Mouse (Mus musculus) CH12F3 (cell line): ENCODE data around the gene Gm5105.

Experiments used
- in situ Hi-C: fragments of 300-500 bp; cut with MboI; formaldehyde crosslinking; loops from 2 replicates; pipeline ENCODE4 v1.14.3; 2020; ENCODE audit warnings: low sequenced_read_pairs

The Gm5105 gene

DNA sequence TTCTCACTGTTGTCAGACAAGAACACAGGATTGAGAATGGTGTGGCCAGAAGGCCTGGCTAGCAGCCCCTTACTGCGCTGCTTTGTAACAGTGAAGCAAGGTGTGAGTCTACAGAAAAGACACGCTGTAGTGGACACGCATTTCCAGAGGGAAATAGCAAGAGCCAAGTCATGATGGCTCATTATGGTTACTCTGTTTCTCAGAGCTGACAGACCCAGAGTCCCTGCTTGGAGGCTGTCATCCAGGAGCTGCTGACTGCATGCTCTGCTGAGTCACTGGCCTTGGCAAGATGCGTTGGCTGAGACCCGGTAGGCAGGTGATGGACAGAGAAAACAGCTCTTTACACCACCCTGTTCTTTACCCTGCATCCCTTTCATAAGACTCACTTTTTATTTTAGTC, 37.8 kb downstream of the Gm5105 start:
- in situ Hi-C loops, result no loop called here

GRCm38 (mm10) chr3:138027575-138028362, 39.4 kb downstream of the Gm5105 start:
- in situ Hi-C loops, result no loop called here

GRCm38 (mm10) chr3:138026286-138026685, 40.9 kb downstream of the Gm5105 start:
- in situ Hi-C loops, result no loop called here

DNA sequence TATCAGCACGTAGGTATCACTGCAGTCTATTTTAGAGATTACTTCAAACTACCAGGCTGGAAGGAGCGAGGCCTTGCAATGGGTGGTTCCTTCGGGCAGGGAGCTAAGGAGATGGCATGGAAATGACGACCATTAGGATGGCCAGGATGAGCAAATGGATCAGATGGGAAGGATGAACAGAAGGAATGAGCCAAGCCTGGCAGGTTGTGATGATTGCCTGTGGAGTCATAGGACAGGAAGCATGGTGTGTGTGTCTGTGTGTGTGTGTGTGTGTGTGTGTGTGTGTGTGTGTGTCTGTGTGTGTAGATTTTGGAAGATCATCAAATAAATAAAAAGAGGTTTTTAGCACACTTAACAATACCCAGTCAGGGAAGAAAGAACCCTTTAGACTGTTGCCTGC, 44.5 kb downstream of the Gm5105 start:
- in situ Hi-C loops, result no loop called here

- in situ Hi-C loops, result no loop called here
These were observed 45.2 kb downstream of the Gm5105 start for GRCm38 (mm10) chr3:138022003-138022402.

- in situ Hi-C loops, result no loop called here
These were observed 50.4 kb downstream of the Gm5105 start for GRCm38 (mm10) chr3:138016810-138017209.

DNA sequence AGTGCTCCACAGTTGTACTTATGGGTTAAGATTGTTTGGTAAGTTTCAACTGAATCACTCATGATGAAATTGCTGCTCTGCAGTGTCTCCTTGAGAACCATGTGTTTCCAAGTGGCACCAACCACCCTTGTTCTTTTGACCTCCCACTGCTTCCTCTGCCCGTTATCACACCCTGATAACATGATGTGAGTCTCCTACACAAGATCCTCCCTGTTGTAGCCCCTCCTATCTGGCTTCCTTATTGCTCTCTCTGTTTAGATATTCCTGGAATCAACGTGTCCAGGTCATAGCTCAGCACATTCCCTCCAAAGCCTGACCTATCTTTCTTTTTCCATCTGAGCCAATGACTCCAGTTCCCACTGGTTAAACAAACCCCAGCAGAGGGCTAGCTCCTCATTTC, 52.5 kb downstream of the Gm5105 start:
- in situ Hi-C loops, result no loop called here

DNA sequence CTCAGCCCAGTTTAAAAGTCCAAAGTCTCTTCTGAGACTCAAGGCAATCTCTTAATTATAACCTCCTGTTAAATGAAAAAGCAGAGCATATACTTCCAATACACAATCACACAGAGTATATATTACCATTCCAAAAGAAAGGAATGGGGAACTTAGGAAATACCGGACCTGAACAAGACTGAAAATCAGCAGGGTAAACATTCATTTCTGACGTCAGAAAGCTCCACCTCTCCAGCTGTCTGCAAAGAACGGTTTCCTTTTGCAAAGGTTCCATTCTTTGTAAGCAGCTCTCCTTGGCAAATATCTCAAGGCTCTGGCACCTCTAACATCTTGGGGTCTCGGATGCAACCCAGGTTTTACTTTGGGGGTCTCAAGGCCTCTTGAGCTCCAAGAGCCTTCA, 54.8 kb downstream of the Gm5105 start:
- in situ Hi-C loops, result no loop called here

GRCm38 (mm10) chr3:138008152-138008551, 59.0 kb downstream of the Gm5105 start:
- in situ Hi-C loops, result no loop called here

DNA sequence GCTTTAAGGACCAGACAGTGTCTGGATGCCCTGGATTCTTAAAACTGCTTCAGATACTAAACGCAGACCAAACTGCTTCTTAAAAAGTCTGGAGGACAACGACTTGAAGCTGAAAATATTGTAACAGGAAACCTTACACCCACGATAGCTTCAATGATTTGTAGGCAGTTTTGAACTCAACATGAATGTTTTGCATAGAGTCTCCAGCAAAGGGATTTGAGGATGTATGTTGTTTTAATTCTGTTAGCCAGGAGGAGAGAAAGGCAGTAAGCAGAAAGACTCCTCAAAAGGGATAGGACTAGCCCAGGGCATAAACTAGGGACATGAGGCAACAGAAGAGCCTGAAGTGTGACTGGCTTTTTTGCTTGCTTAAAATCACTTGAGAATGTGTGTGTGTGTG, 60.3 kb downstream of the Gm5105 start:
- in situ Hi-C loops, result no loop called here

DNA sequence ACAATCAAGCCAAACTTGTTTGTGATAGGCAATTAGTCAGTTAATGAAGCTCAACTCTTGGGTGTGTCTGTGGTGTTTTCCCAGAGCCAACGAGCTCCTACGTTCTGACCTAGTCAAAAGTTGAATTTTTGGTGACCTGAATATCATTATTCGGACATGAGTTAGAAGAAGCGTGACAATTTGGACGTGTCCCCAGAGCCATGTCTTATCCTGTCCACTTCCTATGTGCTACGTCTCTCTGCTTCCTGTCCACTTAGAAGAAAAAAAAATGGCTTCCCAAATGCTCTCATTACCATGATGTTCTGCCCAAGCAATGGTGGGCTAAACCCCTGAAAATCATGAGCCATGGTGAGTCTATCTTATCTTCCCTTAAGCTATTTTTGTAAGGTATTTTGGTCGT, 63.9 kb downstream of the Gm5105 start:
- in situ Hi-C loops, result no loop called here

- in situ Hi-C loops, result no loop called here
These were observed 64.6 kb downstream of the Gm5105 start for GRCm38 (mm10) chr3:138002545-138002944.

- in situ Hi-C loops, result no loop called here
These were observed 65.3 kb downstream of the Gm5105 start for GRCm38 (mm10) chr3:138001865-138002264.

DNA sequence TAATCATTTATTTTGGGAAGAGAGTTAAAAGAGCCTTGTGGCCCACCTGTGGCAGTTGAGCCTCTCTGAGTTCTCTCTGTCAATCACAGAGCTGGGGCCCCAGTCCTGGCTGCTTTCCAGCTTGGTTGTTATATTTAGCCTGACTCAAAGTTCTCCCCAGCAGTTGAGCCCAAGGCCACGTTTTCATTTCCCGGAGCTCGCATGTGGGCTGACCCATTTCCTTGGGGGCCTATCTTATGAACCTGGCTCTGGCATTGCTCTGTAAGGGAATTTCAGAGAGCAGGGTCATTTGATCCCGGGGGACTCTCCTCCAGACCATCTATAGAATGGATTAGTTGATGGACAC, 66.5 kb downstream of the Gm5105 start:
- in situ Hi-C loops, result no loop called here

DNA sequence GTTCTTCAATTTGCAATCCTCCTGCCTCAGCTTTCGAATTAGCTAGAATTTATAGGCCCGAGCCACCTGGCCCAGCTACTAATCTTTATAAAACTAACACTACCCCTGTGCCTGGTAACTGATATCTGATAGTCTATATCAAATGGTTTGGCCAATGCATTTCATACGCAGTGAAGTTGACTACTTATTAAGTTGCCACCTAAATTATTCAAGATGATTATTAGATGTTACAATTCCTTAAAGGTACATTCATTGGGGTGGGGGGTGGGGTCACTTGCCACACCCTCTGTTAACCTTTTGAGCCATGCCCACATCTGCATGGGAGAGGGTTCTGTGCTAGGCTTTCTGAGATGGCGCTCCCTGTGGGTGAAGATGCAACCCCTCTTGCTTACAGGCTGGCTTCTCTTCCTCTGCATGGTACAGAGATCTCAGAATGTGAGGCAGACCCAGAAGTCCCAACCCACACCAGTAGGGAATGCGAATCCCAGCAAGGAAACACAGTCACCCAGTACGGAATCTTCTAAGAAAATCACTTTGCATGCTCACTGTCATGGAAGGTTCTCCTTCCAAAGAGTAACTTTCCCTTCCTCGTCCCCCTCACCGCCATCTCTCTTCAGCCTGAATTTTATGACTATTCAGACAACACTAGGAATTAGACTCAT, 67.0 kb downstream of the Gm5105 start:
- in situ Hi-C loops, result no loop called here

- in situ Hi-C loops, result no loop called here
These were observed 67.9 kb downstream of the Gm5105 start for GRCm38 (mm10) chr3:137999224-137999790.
